Mouse (Mus musculus) midbrain, embryonic 13.5 days (tissue): ENCODE measurements around the gene Hyal3. TPM values are rescaled to one million over a fixed set of nuclear protein-coding genes. Genes with fewer than 3 reads are reported as not detected.

Experiments used
- ATAC-seq: fragments of 200-750 bp; cut with Nextera tagmentation; 2 replicates; pipeline ENCODE4 v1.8.0; 2017; ENCODE audit warnings: mild to moderate bottlenecking, moderate TSS enrichment, moderate library complexity
- H3K27ac ChIP-seq: fragments of 300-500 bp; sonication (generic); 2 replicates; pipeline ENCODE4 v1.5.1; 2015; ENCODE audit warnings: inconsistent platforms, mild to moderate bottlenecking, moderate library complexity
- H3K27me3 ChIP-seq: fragments of 300-500 bp; sonication (generic); 2 replicates; pipeline ENCODE4 v1.6.1; 2015; ENCODE audit warnings: mild to moderate bottlenecking, inconsistent platforms
- H3K36me3 ChIP-seq: fragments of 300-500 bp; sonication (generic); 2 replicates; pipeline ENCODE4 v1.6.1; 2015; ENCODE audit warnings: mild to moderate bottlenecking, inconsistent platforms
- H3K4me1 ChIP-seq: fragments of 300-500 bp; sonication (generic); replicated peaks from 2 replicates; pipeline ENCODE4 v1.6.1; 2015; ENCODE audit warnings: inconsistent platforms
- H3K4me2 ChIP-seq: fragments of 300-500 bp; sonication (generic); replicated peaks from 2 replicates; pipeline ENCODE4 v1.6.1; 2015; ENCODE audit warnings: moderate library complexity, mild to moderate bottlenecking, inconsistent platforms
- H3K4me3 ChIP-seq: fragments of 300-500 bp; sonication (generic); replicated peaks from 2 replicates; pipeline ENCODE4 v1.5.1; 2015; ENCODE audit warnings: mild to moderate bottlenecking, inconsistent platforms
- H3K9ac ChIP-seq: fragments of 300-500 bp; sonication (generic); replicated peaks from 2 replicates; pipeline ENCODE4 v1.6.1; 2015; ENCODE audit warnings: mild to moderate bottlenecking, inconsistent platforms
- H3K9me3 ChIP-seq: fragments of 300-500 bp; sonication (generic); 2 replicates; pipeline ENCODE4 v1.6.1; 2016; ENCODE audit warnings: mild to moderate bottlenecking, inconsistent platforms
- WGBS: fragments of 180-500 bp; shearing (Covaris S2); methylation state at CpG from one replicate; pipeline ENCODE4 v1.1.7; 2015; 5-methylcytosine and 5-hydroxymethylcytosine counted together
- polyA plus RNA-seq: library from polyadenylated mRNA; unstranded; fragments of >200 nt; fragmentation: Nextera tagmentation; extraction: Ambion mirVana; gene quantifications from 2 replicates; pipeline ENCODE4 v1.2.1, GENCODE M21; 2015

The Hyal3 gene
- polyA plus RNA-seq, 1 experiment from 2014 or later = 1.8 TPM

DNA sequence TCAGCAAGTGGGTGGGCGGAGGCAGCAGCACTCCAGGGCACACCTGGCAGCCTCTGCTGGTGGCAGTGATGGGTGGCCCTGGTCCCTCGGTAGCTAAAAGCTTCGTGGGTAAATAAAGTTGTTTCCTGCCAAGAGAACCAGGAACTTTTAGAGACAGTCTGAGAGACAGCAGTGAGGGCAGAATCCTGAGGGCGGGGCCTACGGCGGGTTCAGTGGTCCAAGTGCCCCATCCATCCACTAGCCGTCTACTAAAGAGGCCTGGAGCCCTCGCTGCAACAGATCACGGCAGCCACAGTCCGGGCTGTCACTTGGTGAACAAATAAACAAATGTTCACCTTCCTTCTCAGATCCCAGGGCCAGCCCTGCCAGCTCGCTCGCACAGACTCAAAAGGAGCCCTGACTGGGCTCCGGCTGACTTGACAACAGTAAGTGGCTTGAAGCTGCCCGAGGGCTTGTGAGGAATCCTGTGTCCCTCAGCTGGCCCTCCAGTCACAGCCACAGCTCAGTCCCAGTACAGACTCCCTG is 49.3 kb downstream of the Hyal3 start:
- WGBS = 2% methylated on average over 14 of the region's 14 CpGs

GRCm38 (mm10) chr9:107630576-107630975 is 50.0 kb downstream of the Hyal3 start:
- Histone ChIP-seq H3K4me3 (peak overlapping the region; percentile 25), H3K4me2 (peak overlapping the region; percentile 90), H3K27ac (peak overlapping the region; percentile 98), H3K9me3 (no peaks in the 10 kb centered on the region), H3K9ac (peak overlapping the region; percentile 71), H3K36me3 (0 out of 2 replicates have a peak, but pooled peaks cover under 1% of the 10 kb centered on the region), H3K4me1 (peaks cover 87% of the 10 kb centered on the region), H3K27me3 (no peaks in the 10 kb centered on the region)
- WGBS = 0% methylated on average over 4 of the region's 4 CpGs
- ATAC-seq = peak; percentile 41

More for the DNA sequence above, 49.3 kb downstream of the Hyal3 start:
- Histone ChIP-seq H3K27me3 (no peaks in the 10 kb centered on the region), H3K36me3 (peaks cover 6% of the 10 kb centered on the region), H3K4me3 (peak overlapping the region; percentile 25), H3K4me2 (peak overlapping the region; percentile 90), H3K9me3 (no peaks in the 10 kb centered on the region), H3K4me1 (peaks cover 93% of the 10 kb centered on the region), H3K9ac (peak overlapping the region; percentile 71), H3K27ac (peak overlapping the region; percentile 98)
- ATAC-seq = peak; percentile 7

- H3K4me3 ChIP-seq = peak overlapping the region; percentile 87
- no peak for ATAC-seq
These were observed 50.8 kb downstream of the Hyal3 start for GRCm38 (mm10) chr9:107631311-107631826.

GRCm38 (mm10) chr9:107631861-107632260 is 51.2 kb downstream of the Hyal3 start:
- peak overlapping the region; percentile 97 for H3K9ac ChIP-seq
- H3K4me2 ChIP-seq = peak overlapping the region; percentile 90
- H3K27me3 ChIP-seq = no peaks in the 10 kb centered on the region
- H3K4me1 ChIP-seq = peaks cover 85% of the 10 kb centered on the region
- peak overlapping the region; percentile 87 for H3K4me3 ChIP-seq
- peak overlapping the region; percentile 98 for H3K27ac ChIP-seq
- ATAC-seq = no peak
- H3K36me3 ChIP-seq = no peaks in the 10 kb centered on the region
- no peaks in the 10 kb centered on the region for H3K9me3 ChIP-seq
- 50% methylated on average over 8 of the region's 8 CpGs for WGBS

More at GRCm38 (mm10) chr9:107631311-107631826, 50.8 kb downstream of the Hyal3 start:
- no peaks in the 10 kb centered on the region for H3K27me3 ChIP-seq
- 27% methylated on average over 9 of the region's 9 CpGs for WGBS
- peak overlapping the region; percentile 98 for H3K27ac ChIP-seq
- peak overlapping the region; percentile 97 for H3K9ac ChIP-seq
- H3K9me3 ChIP-seq = no peaks in the 10 kb centered on the region
- peaks cover 85% of the 10 kb centered on the region for H3K4me1 ChIP-seq
- H3K36me3 ChIP-seq = no peaks in the 10 kb centered on the region
- peak overlapping the region; percentile 90 for H3K4me2 ChIP-seq

DNA sequence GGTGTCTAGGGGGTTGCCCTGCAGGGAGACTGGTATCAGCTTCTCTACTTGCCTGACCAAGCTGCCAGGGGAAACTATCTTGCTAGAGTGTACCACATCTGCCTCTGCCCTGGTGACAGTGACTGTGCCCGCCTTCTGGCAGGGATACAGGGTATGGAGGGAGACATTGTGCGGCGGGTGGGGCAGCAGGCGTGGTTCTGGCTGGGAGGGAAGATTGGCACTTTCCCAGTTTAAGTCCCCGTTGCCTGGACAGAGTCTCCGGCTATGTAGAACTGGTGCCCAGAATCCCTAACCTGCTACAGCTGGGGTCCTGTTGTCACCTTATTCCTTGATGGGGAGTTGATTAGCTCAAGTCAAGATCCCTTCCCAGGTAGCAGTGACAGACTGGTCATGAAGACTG is 51.9 kb downstream of the Hyal3 start:
- H3K27me3 ChIP-seq = no peaks in the 10 kb centered on the region
- 17% methylated on average over 6 of the region's 6 CpGs for WGBS
- H3K4me2 ChIP-seq = peak overlapping the region; percentile 90
- no peaks in the 10 kb centered on the region for H3K36me3 ChIP-seq
- no peaks in the 10 kb centered on the region for H3K9me3 ChIP-seq
- peaks cover 85% of the 10 kb centered on the region for H3K4me1 ChIP-seq
- no peak for ATAC-seq
- H3K4me3 ChIP-seq = peak overlapping the region; percentile 87
- H3K27ac ChIP-seq = peak overlapping the region; percentile 98
- H3K9ac ChIP-seq = peak overlapping the region; percentile 97

- Histone ChIP-seq H3K4me2 (peak overlapping the region; percentile 90), H3K27ac (peak overlapping the region; percentile 98), H3K27me3 (no peaks in the 10 kb centered on the region), H3K9me3 (no peaks in the 10 kb centered on the region), H3K36me3 (no peaks in the 10 kb centered on the region), H3K4me3 (peak overlapping the region; percentile 87), H3K4me1 (peaks cover 83% of the 10 kb centered on the region), H3K9ac (peak overlapping the region; percentile 97)
- ATAC-seq = no peak
- WGBS = under 1% methylated on average over 33 of the region's 33 CpGs
These were observed 52.6 kb downstream of the Hyal3 start for GRCm38 (mm10) chr9:107633091-107633660.

- Histone ChIP-seq H3K27me3 (no peaks in the 10 kb centered on the region), H3K9me3 (no peaks in the 10 kb centered on the region), H3K4me2 (peak overlapping the region; percentile 90), H3K4me3 (peak overlapping the region; percentile 87), H3K36me3 (no peaks in the 10 kb centered on the region), H3K4me1 (peaks cover 77% of the 10 kb centered on the region), H3K27ac (peak overlapping the region; percentile 98), H3K9ac (peak overlapping the region; percentile 97)
- 2% methylated on average over 15 of the region's 15 CpGs for WGBS
- ATAC-seq = no peak
These were observed 53.2 kb downstream of the Hyal3 start for GRCm38 (mm10) chr9:107633661-107634405.

- Histone ChIP-seq H3K27ac (peak overlapping the region; percentile 98), H3K4me1 (peaks cover 69% of the 10 kb centered on the region), H3K36me3 (no peaks in the 10 kb centered on the region), H3K9ac (peak overlapping the region; percentile 97), H3K9me3 (no peaks in the 10 kb centered on the region), H3K4me3 (peak overlapping the region; percentile 87), H3K4me2 (peak overlapping the region; percentile 90), H3K27me3 (no peaks in the 10 kb centered on the region)
- under 1% methylated on average over 30 of the region's 35 CpGs for WGBS
- ATAC-seq = no peak
These were observed 54.0 kb downstream of the Hyal3 start for GRCm38 (mm10) chr9:107634406-107635278.

- Histone ChIP-seq H3K27me3 (no peaks in the 10 kb centered on the region), H3K36me3 (no peaks in the 10 kb centered on the region), H3K4me1 (peaks cover 67% of the 10 kb centered on the region), H3K4me2 (peak within 1 kb of the TSS; percentile 90), H3K9me3 (no peaks in the 10 kb centered on the region), H3K4me3 (peak within 1 kb of the TSS; percentile 87), H3K9ac (peak within 1 kb of the TSS; percentile 97), H3K27ac (peak within 1 kb of the TSS; percentile 98)
- peak; percentile 83 for ATAC-seq
- 6% methylated on average over 22 of the region's 38 CpGs for WGBS
These were observed 54.8 kb downstream of the Hyal3 start, which contains the start of gene Gnai2 for GRCm38 (mm10) chr9:107635279-107636028. Gene Gnai2, minus strand, starts transcription at chr9:107635367.
